Mouse (Mus musculus): Measurements from ENCODE around the gene Sec14l1.

Sec14l1 gene

GRCm38 (mm10) chr11:117130888-117131287 lies 15.9 kb downstream of the Sec14l1 start:
- DNase-seq = no peak

- DNase-seq = no peak
These were observed 16.5 kb downstream of the Sec14l1 start for GRCm38 (mm10) chr11:117131450-117131849.

- no peak for DNase-seq
These were observed 19.9 kb downstream of the Sec14l1 start for GRCm38 (mm10) chr11:117134776-117135387.

- DNase-seq = no peak
These were observed 20.7 kb downstream of the Sec14l1 start for GRCm38 (mm10) chr11:117135457-117136290.

GRCm38 (mm10) chr11:117136880-117137279 lies 21.9 kb downstream of the Sec14l1 start:
- no peak for DNase-seq

- DNase-seq = no peak
These were observed 23.3 kb downstream of the Sec14l1 start for GRCm38 (mm10) chr11:117138213-117138761.

- DNase-seq = no peak
These were observed 24.0 kb downstream of the Sec14l1 start for GRCm38 (mm10) chr11:117138795-117139463.

GRCm38 (mm10) chr11:117141376-117142001 lies 26.5 kb downstream of the Sec14l1 start:
- no peak for DNase-seq

- no peak for DNase-seq
These were observed 27.5 kb downstream of the Sec14l1 start for GRCm38 (mm10) chr11:117142507-117142906.

- peak; percentile 13 to 17 for DNase-seq
These were observed 30.6 kb downstream of the Sec14l1 start for GRCm38 (mm10) chr11:117145451-117146117.

- DNase-seq = no peak
These were observed 31.1 kb downstream of the Sec14l1 start for GRCm38 (mm10) chr11:117146118-117146506.

- no peak for DNase-seq
These were observed 32.0 kb downstream of the Sec14l1 start for GRCm38 (mm10) chr11:117146776-117147536.

- no peak for DNase-seq
These were observed 34.1 kb downstream of the Sec14l1 start for GRCm38 (mm10) chr11:117148893-117149685.

- peak; percentile 58 to 62 for DNase-seq
These were observed 35.5 kb downstream of the Sec14l1 start for GRCm38 (mm10) chr11:117150467-117150966.

GRCm38 (mm10) chr11:117151461-117151860 lies 36.5 kb downstream of the Sec14l1 start:
- DNase-seq = no peak

- no peak for DNase-seq
These were observed 37.6 kb downstream of the Sec14l1 start for GRCm38 (mm10) chr11:117152541-117152940.

- no peak for DNase-seq
These were observed 38.6 kb downstream of the Sec14l1 start for GRCm38 (mm10) chr11:117153553-117153952.

GRCm38 (mm10) chr11:117154088-117154815 lies 39.3 kb downstream of the Sec14l1 start:
- DNase-seq = no peak

- DNase-seq = no peak
These were observed 41.8 kb downstream of the Sec14l1 start for GRCm38 (mm10) chr11:117156725-117157124.

- no peak for DNase-seq
These were observed 43.4 kb downstream of the Sec14l1 start for GRCm38 (mm10) chr11:117158343-117158742.
